Mouse (Mus musculus): ENCODE data around the gene Tmem237.

Tmem237 gene

DNA sequence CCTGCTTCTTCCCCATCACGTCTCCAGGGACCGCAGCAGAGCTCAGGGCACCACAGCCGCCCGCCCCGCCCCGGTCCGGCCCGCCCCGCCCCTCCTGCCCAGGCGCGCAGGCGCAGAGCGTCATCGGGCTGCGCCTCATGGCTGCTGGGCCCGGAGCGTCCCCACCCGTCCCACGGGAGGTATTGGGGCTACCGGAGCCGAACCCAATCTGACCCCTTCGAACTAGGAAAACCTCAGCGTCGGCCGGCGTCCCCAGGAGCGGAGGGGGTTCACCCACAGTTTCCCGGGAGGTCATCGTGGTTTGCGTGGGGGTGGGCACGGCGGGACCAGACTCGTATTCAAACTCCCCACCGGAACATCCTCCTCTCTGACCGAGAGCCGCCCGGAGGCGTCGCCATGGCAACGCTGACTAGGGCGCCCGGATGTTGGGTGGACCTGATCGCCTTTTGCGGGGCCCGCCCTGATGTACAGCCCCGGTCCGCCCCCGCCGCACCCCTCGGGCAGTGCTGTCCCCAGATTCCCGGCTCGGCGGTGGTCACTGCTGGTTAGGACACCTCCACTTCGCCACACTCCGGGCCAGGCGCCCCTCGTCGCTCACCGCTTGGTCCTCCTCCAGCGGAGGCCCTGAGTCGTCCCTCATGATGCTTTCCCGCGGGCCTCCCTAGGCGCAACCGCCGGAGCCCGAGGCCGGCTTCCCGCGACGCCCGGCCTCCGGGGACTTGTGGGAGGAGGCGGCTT, at the start of gene Tmem237:
Gene Tmem237 (minus strand): TSS at position 689 of the 738 bp plus-strand sequence.
- DNase-seq (ENCODE audit: low spot score in 2 of 2) = peak; percentile 87 to 89

- no peak for DNase-seq (ENCODE audit: low spot score in 2 of 2)
Observed at GRCm38 (mm10) chr1:59169586-59169985, 49.4 kb upstream of the Tmem237 start.

GRCm38 (mm10) chr1:59168556-59168955, 48.3 kb upstream of the Tmem237 start:
- DNase-seq (ENCODE audit: low spot score in 2 of 2) = no peak

DNA sequence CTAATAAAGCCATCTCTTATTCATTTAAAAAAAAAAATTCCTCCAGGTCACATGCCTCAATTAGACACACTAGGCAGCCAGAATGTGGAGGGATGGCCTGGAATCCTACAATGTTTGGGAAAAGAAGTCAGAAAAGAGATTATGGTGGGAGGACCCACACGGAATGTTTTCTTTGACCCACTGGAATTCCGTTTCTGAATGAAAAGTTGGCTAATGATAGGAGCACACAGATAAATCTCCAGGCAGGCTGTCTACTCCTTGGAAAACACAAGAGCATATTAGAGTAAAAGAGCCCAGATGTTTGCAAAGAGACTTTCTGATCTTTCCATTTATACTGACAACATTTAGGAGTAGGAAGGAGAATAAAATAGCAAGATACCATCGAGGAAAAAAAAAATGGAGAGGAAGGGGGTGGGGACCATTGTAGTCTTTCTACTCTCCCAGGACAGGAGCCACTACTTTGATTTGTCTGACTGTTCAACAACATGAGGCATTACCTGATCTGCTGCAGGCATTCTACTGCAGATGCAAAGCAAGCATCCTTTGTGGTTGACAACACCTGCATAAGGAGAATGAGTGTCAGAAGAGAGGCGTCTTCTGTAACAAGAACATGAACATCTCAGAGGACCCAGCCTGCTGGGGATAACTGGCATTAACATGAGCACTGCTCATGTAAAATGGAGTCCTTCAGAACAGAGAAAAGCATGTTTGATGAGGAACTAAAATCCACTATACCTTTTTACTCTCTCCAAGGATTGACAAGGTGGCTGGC, 47.6 kb upstream of the Tmem237 start:
- DNase-seq (ENCODE audit: low spot score in 2 of 2) = no peak

GRCm38 (mm10) chr1:59166232-59166905, 46.2 kb upstream of the Tmem237 start:
- no peak for DNase-seq (ENCODE audit: low spot score in 2 of 2)

DNA sequence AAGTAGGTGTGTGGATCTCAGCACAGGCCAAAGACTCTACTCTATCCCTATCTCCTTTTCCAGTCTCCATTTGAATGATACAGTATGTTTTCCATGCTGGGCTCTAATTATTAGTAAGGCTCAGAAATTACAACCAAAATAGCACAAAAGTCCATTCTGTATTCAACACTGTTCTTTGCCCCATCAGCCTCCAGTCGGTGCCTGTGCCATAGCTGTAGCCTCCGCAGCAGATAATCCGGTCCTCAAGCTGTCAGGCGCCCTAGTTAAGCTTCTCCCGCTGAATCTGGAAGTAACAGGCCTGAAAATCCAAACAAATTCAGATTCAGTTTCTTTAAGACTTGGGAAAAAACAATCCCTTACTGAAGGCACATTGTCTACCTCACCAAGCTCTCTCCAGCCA, 43.7 kb upstream of the Tmem237 start:
- no peak for DNase-seq (ENCODE audit: low spot score in 2 of 2)

- no peak for DNase-seq (ENCODE audit: low spot score in 2 of 2)
Observed at GRCm38 (mm10) chr1:59163030-59163461, 42.8 kb upstream of the Tmem237 start, which contains the start of gene Mpp4. TSS of gene Mpp4 (minus strand) at chr1:59163389.

DNA sequence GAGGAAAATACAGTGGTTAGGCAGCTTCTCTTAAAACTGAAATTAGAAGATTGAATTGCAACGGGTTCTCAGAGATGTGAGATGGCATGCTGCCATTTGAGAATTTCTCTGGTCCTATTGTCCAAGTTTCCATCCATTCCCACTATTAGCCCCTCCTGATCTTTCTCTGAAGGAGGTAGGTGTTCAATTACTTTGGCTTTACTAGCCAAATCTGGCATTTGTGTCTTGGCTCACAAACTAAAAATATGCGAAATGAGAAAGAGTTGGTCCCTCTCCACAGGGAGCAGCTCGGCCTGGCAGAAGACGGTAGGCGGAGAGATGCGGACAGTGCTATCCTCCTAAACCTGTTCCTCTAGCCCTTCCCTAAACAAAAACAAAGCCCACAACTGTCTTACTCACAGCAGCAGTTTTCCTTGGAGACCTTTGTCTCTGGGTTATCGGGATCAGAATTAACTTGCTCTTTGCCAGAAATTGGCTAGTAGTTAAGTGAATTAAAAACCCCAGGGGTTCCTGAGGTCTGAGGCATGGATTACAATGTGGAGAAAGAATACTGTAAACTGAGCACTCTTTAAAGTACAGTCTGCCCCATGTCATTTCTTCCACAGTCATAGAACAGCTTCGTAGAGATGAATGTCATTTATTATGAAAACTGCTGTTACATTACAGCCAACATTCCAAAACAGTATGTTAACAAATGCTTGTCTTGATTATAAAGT, 42.3 kb upstream of the Tmem237 start:
- DNase-seq (ENCODE audit: low spot score in 2 of 2) = no peak

DNA sequence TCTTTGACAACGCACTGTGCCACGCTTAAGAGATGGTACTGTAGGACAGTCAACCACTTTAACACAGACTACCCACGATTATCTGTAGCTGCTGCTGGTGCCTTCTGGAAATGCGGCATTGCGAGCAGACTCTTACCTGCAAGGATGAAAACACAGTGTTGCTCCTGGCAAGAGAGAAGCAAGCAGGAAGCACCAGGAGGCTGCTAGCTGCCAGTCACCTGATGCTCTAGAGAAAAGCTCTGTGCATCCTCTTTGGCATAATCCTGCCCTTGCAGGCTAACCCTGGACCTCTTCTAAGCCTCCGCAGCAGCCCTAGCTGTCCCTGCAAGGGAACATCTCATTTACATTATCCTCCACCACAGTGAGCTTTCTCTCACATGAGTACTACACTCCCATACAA, 41.2 kb upstream of the Tmem237 start:
- no peak for DNase-seq (ENCODE audit: low spot score in 2 of 2)

DNA sequence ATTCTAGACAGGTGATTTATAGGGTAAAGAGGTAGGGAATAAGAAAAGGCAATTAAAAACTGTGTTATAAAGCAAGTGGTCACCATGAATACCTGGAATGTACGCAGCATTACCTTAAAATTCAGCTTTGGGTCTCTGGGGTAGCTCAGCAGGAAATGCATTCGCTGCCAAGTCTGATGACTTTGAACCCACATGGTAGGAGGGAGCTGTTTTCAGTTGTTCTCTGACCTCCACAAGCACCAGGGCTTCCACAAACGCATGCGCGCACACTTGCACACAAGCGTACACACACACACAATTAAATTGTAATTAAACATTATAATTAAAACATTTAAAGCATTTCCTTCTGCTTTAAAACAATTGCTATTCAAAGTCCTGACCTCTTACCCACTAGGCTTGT, 40.7 kb upstream of the Tmem237 start:
- no peak for DNase-seq (ENCODE audit: low spot score in 2 of 2)

DNA sequence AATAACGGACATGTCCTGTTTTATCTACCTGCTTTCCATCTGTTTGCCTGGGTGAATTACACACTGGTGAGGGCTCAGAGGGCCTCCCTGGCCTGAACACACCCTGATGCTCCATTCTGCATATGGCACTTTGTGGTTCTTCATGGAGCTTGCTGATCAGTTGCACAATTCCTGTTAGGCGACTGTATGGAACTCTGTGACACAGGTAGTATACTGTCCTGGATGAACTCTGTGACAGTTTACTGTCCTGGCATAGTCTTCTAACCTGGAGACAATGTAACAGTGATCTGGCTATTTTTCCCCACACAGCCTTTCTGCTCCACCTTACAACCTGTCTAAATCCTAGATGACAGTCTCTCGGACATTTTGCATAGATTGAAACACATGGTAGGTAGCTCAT, 38.9 kb upstream of the Tmem237 start:
- DNase-seq (ENCODE audit: low spot score in 2 of 2) = no peak

- no peak for DNase-seq (ENCODE audit: low spot score in 2 of 2)
Observed at GRCm38 (mm10) chr1:59158498-59158897, 38.3 kb upstream of the Tmem237 start.

DNA sequence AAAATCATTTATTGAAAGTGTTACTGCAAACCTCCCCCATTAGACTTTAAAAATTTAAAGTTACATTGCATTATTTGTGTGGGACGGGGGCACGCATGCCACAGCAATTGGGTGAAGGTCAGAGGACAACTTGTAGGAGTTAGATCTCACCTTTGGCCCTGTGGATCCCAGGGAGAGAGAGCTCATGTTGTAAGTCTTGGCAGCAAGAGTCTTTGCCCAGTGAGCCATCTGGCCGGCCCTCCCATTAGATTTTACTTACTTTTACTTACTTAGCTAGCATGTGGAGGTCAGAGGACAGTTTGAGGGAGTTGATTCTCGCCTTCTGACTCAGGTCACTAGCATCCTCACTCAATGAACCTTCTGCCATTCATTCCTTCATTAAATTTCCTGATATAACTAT, 37.6 kb upstream of the Tmem237 start:
- DNase-seq (ENCODE audit: low spot score in 2 of 2) = no peak

DNA sequence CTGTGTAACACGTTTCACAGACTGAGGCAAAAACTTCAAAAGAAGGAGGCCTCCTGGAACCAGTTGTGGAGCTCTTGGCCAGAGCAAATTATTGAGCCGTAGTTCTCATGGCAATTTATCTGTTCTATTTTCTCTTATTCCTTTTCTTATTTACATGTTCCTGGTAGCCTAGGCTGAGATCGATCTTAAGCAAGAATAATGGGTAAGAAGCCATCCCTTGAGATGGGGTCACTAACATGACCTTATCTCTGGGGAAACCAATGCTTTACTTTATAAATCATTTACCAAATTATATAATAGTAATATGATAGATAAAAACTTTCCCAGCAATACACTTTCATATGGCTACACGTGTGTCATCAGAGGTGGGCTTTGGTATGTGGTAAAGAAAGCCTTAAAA, 32.1 kb upstream of the Tmem237 start:
- no peak for DNase-seq (ENCODE audit: low spot score in 2 of 2)

DNA sequence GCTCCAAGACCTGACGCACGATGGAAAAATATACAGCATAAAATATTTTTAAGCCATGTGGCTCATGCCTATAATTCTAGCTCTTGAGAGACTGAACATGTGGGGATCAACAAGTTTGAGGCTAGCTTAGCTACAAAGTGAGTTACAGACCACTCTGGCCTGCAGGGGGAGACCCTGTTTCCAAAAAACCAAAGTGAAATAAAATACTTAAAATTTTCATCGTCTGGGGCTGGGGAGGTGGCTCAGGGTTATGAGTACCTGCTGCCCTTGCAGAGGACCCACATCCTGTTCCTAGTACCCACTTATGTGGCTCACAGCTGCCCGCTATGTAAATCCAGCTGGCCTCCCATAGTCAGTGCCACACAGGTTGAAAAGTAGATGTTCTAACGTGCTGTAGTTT, 30.3 kb upstream of the Tmem237 start:
- no peak for DNase-seq (ENCODE audit: low spot score in 2 of 2)

DNA sequence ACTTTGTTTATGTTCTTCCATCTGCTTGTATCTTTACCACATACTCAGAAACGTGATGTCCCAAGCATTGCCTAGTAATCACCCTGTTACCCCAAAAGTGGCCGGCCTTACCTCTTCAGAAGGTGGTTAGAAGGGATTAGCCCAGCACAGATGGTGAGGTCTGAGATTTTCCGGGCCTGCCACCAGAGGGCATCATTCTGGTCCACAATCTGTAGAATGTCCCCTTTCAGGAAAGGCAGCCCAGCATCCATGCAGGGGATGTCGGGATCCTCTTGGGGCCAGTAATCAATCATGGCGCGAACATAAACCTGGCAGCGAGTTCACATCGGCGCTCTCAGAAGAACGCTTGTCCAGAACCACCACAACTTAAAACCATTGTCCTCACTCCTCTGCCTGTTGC, 24.3 kb upstream of the Tmem237 start:
- peak in 1 of 2 experiments; percentile 27 for DNase-seq (ENCODE audit: low spot score in 2 of 2)

- DNase-seq (ENCODE audit: low spot score in 2 of 2) = peak; percentile 61 to 68
Observed at GRCm38 (mm10) chr1:59142809-59143208, 22.6 kb upstream of the Tmem237 start.

DNA sequence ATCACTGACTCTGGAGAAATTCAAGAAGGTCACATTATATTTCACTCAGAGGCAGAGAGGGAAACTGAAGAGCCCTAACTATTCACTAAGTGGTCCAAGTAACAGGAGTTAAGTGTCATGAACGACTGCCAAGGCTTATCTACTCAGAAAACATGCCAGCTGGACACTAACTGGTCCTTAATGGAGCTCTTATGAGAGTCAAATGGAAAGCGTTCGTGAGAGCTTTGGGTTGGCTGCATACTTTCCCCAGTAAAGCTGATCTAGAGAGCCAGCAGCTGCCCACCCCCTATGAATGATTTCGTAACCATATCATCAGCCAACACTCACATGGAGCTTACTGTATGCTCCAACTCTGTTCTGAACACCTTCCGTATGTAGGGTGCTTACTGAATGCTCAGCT, 14.2 kb upstream of the Tmem237 start:
- no peak for DNase-seq (ENCODE audit: low spot score in 2 of 2)

DNA sequence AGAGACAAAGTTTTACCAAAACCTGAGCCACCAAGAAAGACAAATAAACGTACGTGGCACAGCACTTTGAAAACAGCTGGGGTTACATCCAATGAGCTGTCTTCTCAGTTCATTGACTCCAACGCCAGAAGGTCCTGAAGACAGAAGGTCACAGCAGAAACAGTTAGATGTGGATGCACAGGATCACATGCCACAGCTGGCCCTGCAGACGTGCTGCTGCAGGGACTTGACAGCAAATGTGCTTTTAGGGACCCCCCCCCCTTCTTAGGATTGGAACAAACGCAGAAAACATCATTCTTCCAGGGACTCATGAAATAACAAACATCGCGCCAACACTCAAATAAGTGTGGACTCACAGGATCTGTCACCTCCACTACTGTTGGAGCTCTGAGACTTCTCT, 8.7 kb upstream of the Tmem237 start:
- no peak for DNase-seq (ENCODE audit: low spot score in 2 of 2)

DNA sequence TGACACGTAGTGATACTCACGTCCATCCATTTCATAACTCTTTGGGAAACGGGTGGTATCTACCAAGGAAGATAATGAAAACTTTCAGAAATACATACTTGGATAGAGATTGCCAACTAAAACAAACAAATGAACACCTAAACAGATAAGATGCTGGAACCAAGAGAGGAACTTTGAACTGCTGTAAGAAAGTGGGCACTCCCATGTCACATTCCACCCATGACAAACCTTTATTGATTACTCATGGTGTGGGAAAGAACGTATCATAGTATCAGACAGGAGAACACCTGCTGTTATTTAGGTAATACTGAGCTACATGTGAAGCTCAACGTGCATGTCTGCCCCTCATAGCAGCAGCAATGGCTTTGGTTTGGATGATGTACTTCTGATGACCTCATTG, 5.3 kb upstream of the Tmem237 start:
- no peak for DNase-seq (ENCODE audit: low spot score in 2 of 2)

- no peak for DNase-seq (ENCODE audit: low spot score in 2 of 2)
Observed at GRCm38 (mm10) chr1:59110524-59110923, 9.7 kb downstream of the Tmem237 start.

GRCm38 (mm10) chr1:59102071-59102470, 18.1 kb downstream of the Tmem237 start:
- no peak for DNase-seq (ENCODE audit: low spot score in 2 of 2)

Data from natural killer cell, adult 2 months (primary cell).